Mouse (Mus musculus): ENCODE data around the gene Ndufaf8. TPM values are rescaled to one million over a fixed set of nuclear protein-coding genes. Genes with fewer than 3 reads are reported as not detected.

Gene Ndufaf8
- total RNA-seq (2021) = 10 to 100 TPM; 64.5 to 67.7 TPM

GRCm38 (mm10) chr11:120098588-120099511, at the start of gene Ndufaf8, which contains the start of gene Tepsin:
Ndufaf8 (plus strand) TSS chr11:120098928.
Tepsin (minus strand) TSS chr11:120098731.
- DNase-seq = peak; percentile 99 to 100
- intact Hi-C loops (cut with DNase I) = loop anchor here (2.0 kb wide), 1 partner anchor 68 kb away; no protein-coding TSS in a partner anchor

- DNase-seq = no peak
- intact Hi-C loops (cut with DNase I) = no loop called here
These were observed 49.7 kb upstream of the Ndufaf8 start for GRCm38 (mm10) chr11:120049067-120049466.

GRCm38 (mm10) chr11:120051124-120051811, 47.5 kb upstream of the Ndufaf8 start:
- DNase-seq = no peak
- intact Hi-C loops (cut with DNase I) = no loop called here

- intact Hi-C loops (cut with DNase I) = no loop called here
- DNase-seq = no peak
These were observed 46.5 kb upstream of the Ndufaf8 start for GRCm38 (mm10) chr11:120052274-120052673.

- intact Hi-C loops (cut with DNase I) = no loop called here
- DNase-seq = no peak
These were observed 44.9 kb upstream of the Ndufaf8 start for GRCm38 (mm10) chr11:120053846-120054245.

- intact Hi-C loops (cut with DNase I) = no loop called here
- DNase-seq = no peak
These were observed 42.6 kb upstream of the Ndufaf8 start for GRCm38 (mm10) chr11:120055953-120056732.

- DNase-seq = no peak
- intact Hi-C loops (cut with DNase I) = no loop called here
These were observed 38.1 kb upstream of the Ndufaf8 start for GRCm38 (mm10) chr11:120060634-120061033.

GRCm38 (mm10) chr11:120063326-120063725, 35.4 kb upstream of the Ndufaf8 start:
- no peak for DNase-seq
- intact Hi-C loops (cut with DNase I) = no loop called here

- intact Hi-C loops (cut with DNase I) = no loop called here
- no peak for DNase-seq
These were observed 34.6 kb upstream of the Ndufaf8 start for GRCm38 (mm10) chr11:120064006-120064667.

GRCm38 (mm10) chr11:120064668-120065040, 34.1 kb upstream of the Ndufaf8 start:
- intact Hi-C loops (cut with DNase I) = loop anchor here (1.0 kb wide), 2 partner anchors 34 to 51 kb away; no protein-coding TSS in a partner anchor
- no peak for DNase-seq

GRCm38 (mm10) chr11:120065291-120065690, 33.4 kb upstream of the Ndufaf8 start:
- intact Hi-C loops (cut with DNase I) = loop anchor here (1.0 kb wide), 2 partner anchors 35 to 52 kb away; no protein-coding TSS in a partner anchor
- DNase-seq = peak; percentile 58 to 66

- no peak for DNase-seq
- intact Hi-C loops (cut with DNase I) = no loop called here
These were observed 30.9 kb upstream of the Ndufaf8 start for GRCm38 (mm10) chr11:120067834-120068233.

GRCm38 (mm10) chr11:120069261-120069660, 29.5 kb upstream of the Ndufaf8 start:
- intact Hi-C loops (cut with DNase I) = no loop called here
- no peak for DNase-seq

- intact Hi-C loops (cut with DNase I) = no loop called here
- no peak for DNase-seq
These were observed 28.3 kb upstream of the Ndufaf8 start for GRCm38 (mm10) chr11:120070286-120070930.

GRCm38 (mm10) chr11:120071065-120071464, 27.7 kb upstream of the Ndufaf8 start:
- no peak for DNase-seq
- intact Hi-C loops (cut with DNase I) = no loop called here

GRCm38 (mm10) chr11:120071731-120072320, 26.9 kb upstream of the Ndufaf8 start:
- intact Hi-C loops (cut with DNase I) = no loop called here
- no peak for DNase-seq

- intact Hi-C loops (cut with DNase I) = no loop called here
These were observed 25.6 kb upstream of the Ndufaf8 start for GRCm38 (mm10) chr11:120072986-120073647.

GRCm38 (mm10) chr11:120076191-120076590, 22.5 kb upstream of the Ndufaf8 start:
- no peak for DNase-seq
- intact Hi-C loops (cut with DNase I) = no loop called here

More at GRCm38 (mm10) chr11:120072986-120073647, 25.6 kb upstream of the Ndufaf8 start:
- no peak for DNase-seq

GRCm38 (mm10) chr11:120080282-120080681, 18.4 kb upstream of the Ndufaf8 start:
- no peak for DNase-seq
- intact Hi-C loops (cut with DNase I) = no loop called here

All from heart, postnatal 36 days (tissue).